Mouse (Mus musculus): ENCODE data around the gene Zranb3.
"Not testable (repeated sequence)": the region's sequence is repeated elsewhere in the genome, so short reads cannot be mapped to it uniquely, and the experiment has no call there.

Zranb3 gene

GRCm38 (mm10) chr1:128060655-128061344 is 42.0 kb downstream of the Zranb3 start:
- DNase-seq (ENCODE audit: low read depth, low spot score): no peak

DNA sequence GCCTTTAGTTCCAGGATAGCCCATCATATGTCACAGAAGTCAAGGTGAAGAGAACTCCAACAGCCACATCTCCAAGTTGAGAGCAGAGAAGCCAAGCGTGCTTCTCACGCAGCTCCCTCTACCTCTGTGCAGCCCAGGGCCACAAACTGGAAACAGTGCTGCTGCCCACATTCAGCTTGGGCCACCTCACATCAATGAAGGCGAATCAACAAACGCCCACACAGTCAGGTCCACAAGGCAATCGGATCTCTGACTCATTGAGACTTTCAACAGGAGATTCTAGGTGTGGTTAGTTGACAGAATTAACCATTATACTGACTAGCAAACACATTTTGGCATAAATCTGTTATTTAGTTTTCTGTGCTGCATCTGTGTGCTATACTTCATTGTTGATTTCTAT is 44.2 kb downstream of the Zranb3 start:
- DNase-seq (ENCODE audit: low read depth, low spot score): no peak

DNA sequence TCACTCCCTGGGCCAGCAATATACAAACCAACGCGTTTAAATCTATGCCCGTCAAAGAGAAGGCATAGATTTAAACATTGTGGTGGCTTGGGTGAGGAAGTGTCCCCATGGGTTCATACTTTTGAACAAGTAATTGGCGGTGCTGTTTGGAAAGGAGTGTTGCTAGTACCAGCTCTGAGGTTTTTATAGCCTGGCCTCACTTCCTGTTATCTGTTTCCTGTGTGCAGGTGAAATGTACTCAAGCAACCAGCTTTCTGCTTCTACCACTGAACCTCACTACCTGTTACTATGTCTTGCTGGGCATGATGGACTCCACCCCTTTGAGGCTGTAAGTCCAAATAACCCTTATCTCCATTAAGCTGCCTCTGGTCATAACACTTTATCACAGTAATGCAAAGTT is 45.6 kb downstream of the Zranb3 start:
- no peak for DNase-seq (ENCODE audit: low read depth, low spot score)

DNA sequence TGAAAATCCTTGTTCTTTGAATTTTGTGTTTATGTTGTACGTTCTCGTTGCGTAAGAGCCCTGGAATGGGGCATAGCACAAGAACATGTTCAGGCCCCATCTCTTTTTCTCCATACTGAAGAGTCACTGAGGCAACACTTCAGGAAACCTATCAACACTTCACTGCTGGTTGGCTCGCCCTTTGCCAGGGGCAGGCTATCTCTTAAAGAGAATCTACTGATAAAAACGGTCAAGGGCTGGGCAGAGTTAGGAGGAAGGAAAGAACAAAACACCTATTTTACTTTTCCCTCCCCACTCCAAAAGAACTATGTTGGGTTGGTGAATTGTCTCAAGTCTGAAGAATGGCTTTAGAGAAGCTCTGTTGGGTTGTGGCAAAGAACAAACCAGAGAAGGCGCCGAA is 55.9 kb downstream of the Zranb3 start:
- no peak for DNase-seq (ENCODE audit: low read depth, low spot score)

DNA sequence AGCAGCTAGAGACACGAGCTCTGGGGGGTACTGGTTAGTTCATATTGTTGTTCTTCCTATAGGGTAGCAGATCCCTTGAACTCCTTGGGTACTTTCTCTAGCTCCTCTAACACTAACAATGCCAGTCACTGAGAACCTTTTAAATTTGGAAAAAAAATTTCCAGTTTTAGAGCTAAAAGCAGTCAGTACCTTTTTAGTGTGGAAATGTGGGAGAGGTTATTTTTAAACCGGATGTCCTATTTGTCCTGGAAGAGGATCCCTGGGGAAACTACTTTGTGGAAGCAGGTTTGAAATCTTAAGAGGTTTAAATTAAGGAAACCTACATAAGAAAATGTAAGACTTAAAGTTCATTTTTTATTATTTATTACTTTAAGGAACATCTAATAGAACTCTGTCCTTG is 56.4 kb downstream of the Zranb3 start:
- no peak for DNase-seq (ENCODE audit: low read depth, low spot score)

DNA sequence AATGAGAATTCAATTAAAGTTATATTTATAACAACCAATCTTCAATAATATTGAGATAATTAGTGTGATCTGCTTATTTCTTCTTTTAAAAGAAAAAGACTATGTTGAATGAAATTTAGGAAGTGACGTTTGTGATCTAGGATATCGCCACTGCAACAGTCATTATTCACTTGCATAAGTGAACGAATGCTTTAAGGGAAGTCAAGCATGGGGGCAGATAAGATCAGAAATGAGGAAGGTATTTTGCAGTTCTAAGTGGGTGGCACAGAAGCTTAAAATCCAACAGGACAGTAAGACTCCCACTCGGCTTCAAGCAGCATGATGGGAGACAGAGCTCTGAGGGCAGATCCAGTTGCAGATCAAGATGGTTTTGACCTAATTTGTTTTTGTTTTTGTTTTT is 58.7 kb downstream of the Zranb3 start:
- DNase-seq (ENCODE audit: low read depth, low spot score): no peak

DNA sequence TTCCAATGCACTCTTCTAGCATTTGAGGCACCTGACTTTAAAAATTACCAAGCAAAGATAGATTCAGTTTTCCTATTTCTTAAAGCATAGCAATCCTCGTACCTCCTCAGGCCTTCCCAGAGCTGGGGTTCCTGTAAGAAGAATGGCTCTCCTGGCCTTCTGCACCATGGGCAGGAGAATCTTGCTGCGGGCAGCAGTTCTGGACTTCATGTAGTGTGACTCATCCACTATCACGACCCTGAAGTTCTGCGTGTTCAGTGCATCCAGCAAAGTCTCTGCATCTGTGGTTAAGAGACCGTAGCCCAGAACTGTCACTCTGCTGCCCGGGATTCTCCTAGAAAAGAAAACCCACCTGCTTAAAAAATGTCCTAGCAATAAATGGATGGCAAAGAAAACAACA is 66.6 kb downstream of the Zranb3 start:
- no peak for DNase-seq (ENCODE audit: low read depth, low spot score)

DNA sequence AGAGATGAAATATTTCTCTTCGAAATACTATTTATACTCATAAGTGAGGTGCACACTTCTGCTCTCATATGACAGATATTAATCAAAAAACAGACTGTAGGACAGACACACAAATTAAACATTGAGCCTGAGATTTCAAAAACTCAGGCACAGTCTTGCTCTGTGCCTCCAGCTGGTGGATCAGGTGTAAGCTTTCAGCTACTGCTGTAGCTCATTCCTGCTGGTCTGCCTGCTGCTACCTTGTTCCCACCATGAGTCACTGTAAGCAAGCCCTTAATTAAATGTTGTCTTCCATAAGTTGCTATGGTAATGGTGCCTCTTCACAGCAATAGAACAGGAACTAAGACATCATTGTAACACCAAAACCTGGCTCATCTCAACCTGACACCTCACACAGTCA is 70.7 kb downstream of the Zranb3 start:
- DNase-seq (ENCODE audit: low read depth, low spot score): no peak

DNA sequence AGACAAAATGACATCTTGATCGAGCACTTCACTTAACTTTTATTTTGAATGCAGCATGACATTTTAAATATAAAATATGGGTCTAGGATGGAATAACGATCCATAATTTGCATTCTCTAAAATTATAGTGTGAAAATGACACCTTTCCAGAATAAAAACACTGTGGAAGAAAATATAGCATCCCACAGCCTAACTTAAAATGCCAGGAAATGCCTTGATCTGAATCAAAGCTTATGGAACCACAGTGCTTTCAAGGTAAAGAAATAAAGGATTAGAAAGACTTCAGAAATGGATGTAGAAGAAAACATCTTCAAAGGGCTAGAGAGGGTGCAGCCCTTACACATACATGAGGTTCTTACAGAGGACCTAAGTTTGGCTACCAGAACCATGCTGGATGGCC is 71.3 kb downstream of the Zranb3 start:
- no peak for DNase-seq (ENCODE audit: low read depth, low spot score)

DNA sequence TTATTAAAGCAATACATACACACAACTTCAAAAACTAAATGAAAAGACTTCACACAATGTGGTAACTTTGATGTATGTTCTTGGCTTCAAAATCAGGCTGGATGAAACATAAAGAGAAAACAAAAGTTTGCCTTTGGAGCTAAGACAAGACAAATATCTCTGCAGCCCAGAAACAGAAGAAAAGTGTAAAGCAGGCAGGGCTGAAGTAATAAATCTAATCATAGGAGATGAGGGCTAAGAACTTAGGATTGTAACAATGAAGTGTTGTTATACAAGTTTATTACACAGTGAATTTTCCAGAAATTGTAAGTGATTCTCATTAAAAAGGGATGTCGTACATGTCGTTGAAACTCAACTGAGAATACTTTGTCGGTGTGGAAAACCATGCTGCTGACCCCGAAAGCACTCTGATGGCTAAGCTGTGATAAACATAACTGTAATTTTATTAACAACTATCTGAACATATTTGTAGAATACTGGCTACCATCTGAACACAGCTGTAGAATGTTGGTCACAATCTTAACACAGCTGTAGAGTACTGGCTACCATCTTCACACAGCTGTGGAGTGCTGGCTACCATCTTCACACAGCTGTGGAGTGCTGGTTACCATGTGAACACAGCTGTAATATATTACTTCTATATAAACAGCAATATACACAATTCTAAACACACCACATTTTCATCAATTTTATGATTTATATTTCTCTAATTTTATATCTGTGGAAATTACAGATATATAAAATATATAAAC is 78.3 kb downstream of the Zranb3 start:
- DNase-seq (ENCODE audit: low read depth, low spot score): no peak

DNA sequence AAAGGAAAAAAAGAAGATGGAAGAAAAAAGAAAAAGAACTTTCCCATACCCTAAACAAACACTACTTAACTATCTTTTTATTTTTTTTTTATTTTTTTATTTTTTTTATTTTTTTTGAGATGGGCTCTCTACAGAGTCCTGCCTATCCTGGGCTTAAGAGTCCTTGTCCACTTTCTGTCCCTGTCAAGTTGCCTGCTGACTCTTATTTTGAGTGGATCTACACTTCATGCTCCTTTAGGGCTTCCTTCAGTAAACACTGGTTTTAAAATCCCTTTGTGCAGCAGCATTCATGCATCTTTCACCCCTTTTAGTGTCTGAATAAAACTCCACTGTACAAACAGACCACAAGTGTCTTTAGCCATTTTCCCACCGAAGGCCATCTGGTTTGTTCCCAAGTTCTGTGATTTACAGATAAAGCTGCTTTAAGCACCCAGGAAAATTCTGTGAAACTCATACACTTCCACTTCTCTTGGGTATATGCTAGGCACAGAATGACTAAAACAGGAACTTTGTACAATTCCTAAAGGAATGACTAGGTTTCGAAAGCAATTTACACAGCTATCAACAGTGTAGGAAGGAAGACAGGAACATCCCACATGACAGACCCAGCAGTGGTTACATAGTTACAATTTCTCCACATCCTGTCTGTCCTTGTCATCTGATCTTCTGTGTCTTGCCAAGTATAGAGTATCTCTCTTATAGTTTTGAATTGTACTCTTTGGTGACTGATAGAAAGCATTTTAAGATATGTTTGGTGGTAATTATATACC is 82.7 kb downstream of the Zranb3 start:
- DNase-seq (ENCODE audit: low read depth, low spot score): no peak

DNA sequence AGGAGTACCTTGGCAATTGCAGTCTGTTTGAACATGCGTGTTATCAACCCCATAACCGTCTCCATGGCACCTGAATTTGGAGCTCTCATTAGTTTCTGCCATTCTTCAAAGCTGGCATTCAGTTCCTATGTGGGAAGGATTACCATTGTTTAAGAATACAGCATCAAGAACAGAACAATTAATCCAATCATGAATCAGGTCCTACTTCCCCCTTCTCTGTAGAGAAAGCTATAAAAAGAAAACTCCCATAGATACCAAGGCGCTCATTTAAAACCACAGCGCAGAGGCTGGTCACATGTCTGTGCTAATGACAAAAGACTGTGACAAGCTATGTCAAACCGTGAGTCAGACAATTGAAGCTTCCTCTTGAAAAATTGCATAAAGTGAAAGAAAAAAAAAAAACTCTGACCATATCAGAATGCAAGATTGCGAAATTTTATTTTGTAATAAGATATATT is 86.8 kb downstream of the Zranb3 start:
- DNase-seq (ENCODE audit: low read depth, low spot score): no peak

DNA sequence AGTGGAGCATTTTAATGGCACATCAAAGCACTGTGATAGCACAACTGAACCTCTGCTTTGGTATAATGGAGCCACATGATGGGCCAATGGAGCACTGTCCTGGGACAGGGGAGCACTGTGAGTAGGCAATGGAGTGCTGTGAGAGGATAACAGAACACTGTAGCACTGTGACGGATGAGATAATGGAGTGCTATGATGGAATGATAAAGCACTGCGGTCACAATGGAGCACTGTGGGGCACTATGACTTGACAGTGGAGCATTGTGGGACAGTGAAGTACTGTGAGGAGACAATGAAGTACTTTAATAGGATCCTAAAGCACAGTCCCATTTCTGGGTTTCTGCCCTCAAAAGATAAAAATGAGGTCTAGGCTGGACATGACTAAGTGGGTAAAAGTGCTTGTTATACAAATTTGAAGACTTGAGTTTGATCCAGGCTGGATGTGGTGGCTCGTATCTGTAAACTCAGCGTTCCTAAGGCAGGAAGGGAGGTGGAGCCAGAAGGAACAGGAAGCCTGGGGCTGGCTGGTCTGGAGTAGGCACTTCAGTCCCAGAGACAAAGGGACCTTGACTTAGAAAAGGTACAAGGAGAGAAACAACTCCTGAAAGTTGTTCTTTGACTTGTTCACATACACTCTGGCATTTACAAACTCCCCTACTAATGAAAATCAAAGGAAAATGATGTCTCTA is 89.0 kb downstream of the Zranb3 start:
- no peak for DNase-seq (ENCODE audit: low read depth, low spot score)

GRCm38 (mm10) chr1:128009751-128010150 is 93.1 kb downstream of the Zranb3 start:
- DNase-seq (ENCODE audit: low read depth, low spot score): no peak

- DNase-seq (ENCODE audit: low read depth, low spot score): not testable (repeated sequence)
These were observed 96.7 kb downstream of the Zranb3 start for GRCm38 (mm10) chr1:128006042-128006600.

- DNase-seq (ENCODE audit: low read depth, low spot score): no peak
These were observed 98.5 kb downstream of the Zranb3 start for GRCm38 (mm10) chr1:128004371-128004720.

DNA sequence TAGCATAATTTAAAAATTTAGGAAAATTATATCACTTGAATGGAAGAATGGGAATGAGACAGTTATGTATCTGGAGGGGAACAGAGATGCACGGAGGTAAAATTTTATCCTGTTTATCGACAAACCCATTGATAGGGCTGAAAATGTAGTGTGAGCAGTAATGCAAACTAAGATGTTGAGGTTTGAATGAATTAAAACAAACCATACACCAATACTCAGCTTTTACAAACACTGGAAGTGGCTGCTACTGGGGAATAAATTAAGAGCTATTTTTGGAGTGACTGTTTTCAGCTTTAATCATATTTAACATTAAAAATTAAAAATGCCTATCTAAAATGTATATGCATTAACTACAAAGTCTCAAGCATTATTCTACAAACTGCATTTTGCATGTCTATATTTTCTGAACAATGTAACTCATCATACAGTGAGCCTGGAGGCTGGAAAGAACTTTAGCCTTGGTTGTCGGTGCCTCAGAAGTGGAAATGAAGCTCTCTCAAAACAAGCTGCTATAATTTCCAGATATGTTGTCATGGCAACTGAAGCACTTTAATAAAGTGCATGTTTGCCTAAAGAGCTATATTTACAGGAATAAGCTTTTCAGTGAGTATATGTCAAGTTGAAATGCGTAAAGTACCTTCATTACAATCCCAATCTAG is 99.0 kb downstream of the Zranb3 start:
- DNase-seq (ENCODE audit: low read depth, low spot score): no peak

DNA sequence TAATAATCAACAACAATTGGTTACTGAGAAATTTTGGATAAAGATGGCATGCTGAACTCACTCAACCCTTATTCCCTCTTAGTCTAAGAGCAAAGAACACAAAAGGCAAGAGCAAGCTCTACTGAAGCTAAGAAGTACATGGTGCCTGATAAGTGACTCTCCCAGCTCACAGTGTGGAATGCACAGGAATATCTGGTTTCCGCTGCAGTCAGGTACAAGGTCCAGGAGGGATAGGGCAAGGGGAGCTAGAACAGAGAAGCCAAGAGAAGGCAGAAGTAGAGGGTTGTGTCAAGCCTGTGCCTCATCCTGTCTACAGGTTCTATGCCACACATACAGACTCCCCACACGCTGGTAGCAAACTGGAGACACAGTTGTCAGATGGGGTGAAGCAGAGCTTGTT is 100.7 kb downstream of the Zranb3 start:
- no peak for DNase-seq (ENCODE audit: low read depth, low spot score)

DNA sequence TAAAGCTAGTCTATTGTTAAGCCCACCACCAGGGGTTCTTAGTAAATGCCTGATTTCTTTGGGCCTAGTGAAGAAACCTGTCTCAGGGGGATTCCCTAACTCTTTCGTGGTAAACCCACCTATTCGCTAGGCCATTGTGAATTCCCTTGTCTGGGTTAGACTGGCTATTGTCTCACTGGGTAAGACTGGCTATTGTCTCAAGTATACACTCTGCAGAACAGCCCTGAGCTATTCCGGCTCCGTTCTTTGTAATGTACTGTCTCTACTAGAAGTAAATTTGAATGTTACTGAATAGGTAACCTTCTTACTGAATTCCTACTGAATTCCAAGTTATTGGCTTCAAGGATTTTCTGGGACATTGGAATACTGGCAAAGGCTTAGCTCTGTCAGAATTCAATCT is 101.9 kb downstream of the Zranb3 start:
- DNase-seq (ENCODE audit: low read depth, low spot score): not testable (repeated sequence)

DNA sequence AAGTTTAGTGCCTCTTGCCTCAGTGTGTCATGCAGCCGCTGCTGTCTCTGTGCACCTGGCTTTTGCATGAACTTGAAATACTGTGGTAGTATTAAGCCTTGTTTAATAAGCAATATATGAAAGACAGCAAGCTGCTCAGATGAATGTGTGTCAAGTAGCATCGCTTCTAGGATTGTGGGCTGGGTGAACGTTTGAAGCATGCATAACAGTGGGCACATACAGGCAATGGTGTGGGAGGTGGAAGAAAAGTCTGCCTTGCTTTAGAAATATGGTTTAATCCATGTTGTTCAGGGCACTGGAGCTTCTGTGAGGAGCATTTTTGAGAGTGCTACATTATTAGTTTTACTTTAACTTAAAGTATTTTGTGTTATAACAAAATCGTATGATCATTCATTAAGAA is 109.0 kb downstream of the Zranb3 start:
- no peak for DNase-seq (ENCODE audit: low read depth, low spot score)

Data from retina, adult 2 months (tissue).